Mouse (Mus musculus): ENCODE data around the gene Abi1.
"Not testable (repeated sequence)": the region's sequence is repeated elsewhere in the genome, so short reads cannot be mapped to it uniquely, and the experiment has no call there.

Abi1 gene

GRCm38 (mm10) chr2:22962970-22963369 lies 77.1 kb downstream of the Abi1 start:
- no peak for DNase-seq (ENCODE audit: low spot score in 2 of 2)

GRCm38 (mm10) chr2:22962242-22962641 lies 77.8 kb downstream of the Abi1 start:
- DNase-seq (ENCODE audit: low spot score in 2 of 2), result no peak

- no peak for DNase-seq (ENCODE audit: low spot score in 2 of 2)
These were observed 78.4 kb downstream of the Abi1 start for GRCm38 (mm10) chr2:22961681-22962080.

GRCm38 (mm10) chr2:22957415-22957814 lies 82.6 kb downstream of the Abi1 start:
- no peak for DNase-seq (ENCODE audit: low spot score in 2 of 2)

- DNase-seq (ENCODE audit: low spot score in 2 of 2), result no peak
These were observed 84.1 kb downstream of the Abi1 start for GRCm38 (mm10) chr2:22955914-22956313.

- DNase-seq (ENCODE audit: low spot score in 2 of 2), result no peak
These were observed 85.8 kb downstream of the Abi1 start for GRCm38 (mm10) chr2:22954278-22954677.

- DNase-seq (ENCODE audit: low spot score in 2 of 2), result no peak
These were observed 90.1 kb downstream of the Abi1 start for GRCm38 (mm10) chr2:22949956-22950355.

- no peak for DNase-seq (ENCODE audit: low spot score in 2 of 2)
These were observed 106.5 kb downstream of the Abi1 start for GRCm38 (mm10) chr2:22933556-22933955.

- no peak for DNase-seq (ENCODE audit: low spot score in 2 of 2)
These were observed 111.8 kb downstream of the Abi1 start for GRCm38 (mm10) chr2:22928259-22928658.

GRCm38 (mm10) chr2:22925911-22926310 lies 114.1 kb downstream of the Abi1 start:
- not testable (repeated sequence) for DNase-seq (ENCODE audit: low spot score in 2 of 2)

GRCm38 (mm10) chr2:22918651-22919050 lies 121.4 kb downstream of the Abi1 start:
- DNase-seq (ENCODE audit: low spot score in 2 of 2), result no peak

- no peak for DNase-seq (ENCODE audit: low spot score in 2 of 2)
These were observed 125.6 kb downstream of the Abi1 start for GRCm38 (mm10) chr2:22914421-22914820.

- DNase-seq (ENCODE audit: low spot score in 2 of 2), result no peak
These were observed 136.1 kb downstream of the Abi1 start for GRCm38 (mm10) chr2:22903947-22904346.

GRCm38 (mm10) chr2:22895282-22896273 lies 144.5 kb downstream of the Abi1 start, which contains the start of gene Pdss1:
Gene Pdss1 (plus strand): TSS chr2:22895522.
- peak; percentile 80 to 83 for DNase-seq (ENCODE audit: low spot score in 2 of 2)

GRCm38 (mm10) chr2:22894932-22895281 lies 145.1 kb downstream of the Abi1 start:
- DNase-seq (ENCODE audit: low spot score in 2 of 2), result no peak

Data from urinary bladder, adult 18-20 months (tissue).